Mouse (Mus musculus) heart, postnatal 0 days (tissue): Measurements from ENCODE around the gene Dip2b.

Experiments used
- CTCF ChIP-seq: IDR thresholded peaks from 2 replicates; pipeline ENCODE4 v1.5.1; 2016; ENCODE audit warnings: antibody characterized with exemption, control low read depth, low read depth
- EP300 ChIP-seq: IDR thresholded peaks from 2 replicates; pipeline ENCODE4 v1.6.1; 2016; ENCODE audit warnings: antibody characterized with exemption, low read depth

GRCm38 (mm10) chr15:100220916-100221315, 182.5 kb downstream of the Dip2b start:
- TF ChIP-seq CTCF (no peak), EP300 (no peak)
